Mouse (Mus musculus): Measurements from ENCODE around the gene Nampt. TPM values are rescaled to one million over a fixed set of nuclear protein-coding genes. Genes with fewer than 3 reads are reported as not detected.

Nampt gene
- total RNA-seq, 2 experiments from 2014 or later, result 36.7 to 39.7 TPM

GRCm38 (mm10) chr12:32901005-32901404 lies 81.7 kb downstream of the Nampt start:
- no peak for DNase-seq

Other genes starting within 250 kb of the Nampt start
- 100 to 1,000 TPM; 123 to 128 TPM for gene Sypl, start 134.3 kb downstream of the Nampt start, total RNA-seq (2021)